Mouse (Mus musculus): ENCODE results near the gene Megf11.

DNA sequence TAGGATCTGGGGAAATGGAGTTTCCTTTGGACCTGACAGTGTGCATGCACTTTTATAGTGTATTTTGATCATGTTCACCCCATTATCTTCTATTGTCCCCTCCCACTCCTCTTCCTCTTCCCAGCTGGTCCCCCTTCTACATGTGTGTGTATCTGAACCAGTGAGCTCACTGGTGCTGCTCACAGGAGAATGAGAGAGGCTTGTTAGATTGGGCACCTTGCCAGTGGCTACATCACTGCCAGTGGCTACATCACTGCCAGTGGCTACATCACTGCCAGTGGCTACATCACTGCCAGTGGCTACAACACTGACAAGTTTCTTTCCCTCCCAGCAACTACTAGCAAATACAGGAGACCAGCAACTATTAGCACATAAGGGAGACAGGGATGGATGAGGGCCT is 192.6 kb downstream of the Megf11 start:
- TF ChIP-seq CTCF (IDR thresholded peaks at IDR 0.05) = no peak
- no peak for TF ChIP-seq EP300 (IDR thresholded peaks at IDR 0.05)
